Mouse (Mus musculus): ENCODE measurements around the gene Efemp2.

The Efemp2 gene

DNA sequence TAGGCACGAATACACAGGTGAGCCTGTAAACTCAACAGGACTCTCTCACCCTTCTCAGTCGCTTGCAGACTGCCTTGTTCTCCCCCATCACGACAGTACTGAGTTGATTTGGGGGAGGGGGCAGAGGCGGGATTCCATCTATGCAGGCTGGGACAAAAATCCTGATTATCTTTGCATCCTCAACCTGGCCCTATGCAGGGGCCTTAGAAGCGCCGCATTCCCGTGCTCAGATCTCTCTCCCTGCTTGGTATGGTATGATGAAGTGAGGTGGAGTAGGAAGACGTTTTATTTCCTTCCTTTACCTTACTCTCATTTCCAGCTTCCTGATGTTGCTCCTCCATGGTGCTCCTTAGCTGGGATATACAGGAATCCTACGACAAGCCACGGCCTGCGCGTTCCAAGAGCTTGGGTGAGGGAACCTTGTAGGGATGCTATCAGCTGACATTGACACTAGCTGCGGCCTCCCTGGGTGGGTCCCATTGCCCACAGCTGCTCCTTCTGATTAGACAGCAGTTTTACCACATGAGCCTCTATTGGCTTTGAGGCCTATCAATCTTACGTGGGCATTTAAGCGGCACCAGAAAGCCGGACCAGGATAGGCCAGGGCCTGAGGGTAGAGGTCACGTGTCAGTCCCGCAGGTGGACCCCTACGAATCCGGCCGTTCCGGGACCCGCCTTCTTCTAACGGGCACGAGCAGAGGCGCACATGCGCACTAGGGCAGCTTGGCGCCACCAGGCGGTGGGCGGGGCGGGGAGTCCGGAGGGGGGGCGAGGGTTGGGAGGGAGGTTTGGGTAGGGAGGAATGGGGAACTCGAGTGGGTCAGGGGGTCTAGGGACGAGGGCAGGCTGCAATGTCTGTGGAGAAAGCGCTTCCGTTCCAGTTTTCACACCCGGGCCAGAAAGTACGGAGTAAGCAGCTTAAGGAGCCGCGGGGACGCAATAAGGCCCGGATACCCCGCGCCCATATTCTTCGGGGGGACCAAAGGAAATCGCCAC lies 36.6 kb downstream of the Efemp2 start, which contains the start of gene Snx32:
Gene Snx32 (minus strand): TSS at position 508 of the 996 bp plus-strand sequence.
- DNase-seq = peak; percentile 96

DNA sequence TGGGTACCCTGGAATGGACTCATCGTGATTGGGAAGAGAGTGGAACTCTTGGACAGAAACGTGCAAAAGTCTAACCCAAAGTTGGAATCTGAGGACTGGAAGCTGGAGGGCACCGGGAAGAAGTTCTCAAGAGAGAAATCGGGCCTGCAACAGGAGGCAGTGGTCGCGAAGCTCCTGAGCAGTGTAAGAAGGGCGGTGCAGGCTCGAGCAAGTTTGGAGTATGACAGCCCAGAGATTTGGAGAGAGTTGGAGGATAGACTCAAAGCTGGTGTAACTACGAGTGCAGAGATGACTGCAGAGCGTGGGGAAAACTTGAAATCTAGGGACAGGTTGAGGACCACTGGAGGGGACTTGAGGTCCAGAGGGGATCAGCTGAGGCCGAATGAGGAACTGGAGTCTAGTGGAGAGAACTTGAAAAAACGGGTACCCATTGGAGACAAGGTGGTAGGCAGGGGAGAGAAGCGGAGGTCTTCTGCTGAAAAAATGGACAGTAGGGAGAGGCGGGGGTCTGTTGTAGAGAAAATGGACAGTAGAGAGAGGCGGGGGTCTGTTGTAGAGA lies 37.4 kb downstream of the Efemp2 start:
- no peak for DNase-seq

DNA sequence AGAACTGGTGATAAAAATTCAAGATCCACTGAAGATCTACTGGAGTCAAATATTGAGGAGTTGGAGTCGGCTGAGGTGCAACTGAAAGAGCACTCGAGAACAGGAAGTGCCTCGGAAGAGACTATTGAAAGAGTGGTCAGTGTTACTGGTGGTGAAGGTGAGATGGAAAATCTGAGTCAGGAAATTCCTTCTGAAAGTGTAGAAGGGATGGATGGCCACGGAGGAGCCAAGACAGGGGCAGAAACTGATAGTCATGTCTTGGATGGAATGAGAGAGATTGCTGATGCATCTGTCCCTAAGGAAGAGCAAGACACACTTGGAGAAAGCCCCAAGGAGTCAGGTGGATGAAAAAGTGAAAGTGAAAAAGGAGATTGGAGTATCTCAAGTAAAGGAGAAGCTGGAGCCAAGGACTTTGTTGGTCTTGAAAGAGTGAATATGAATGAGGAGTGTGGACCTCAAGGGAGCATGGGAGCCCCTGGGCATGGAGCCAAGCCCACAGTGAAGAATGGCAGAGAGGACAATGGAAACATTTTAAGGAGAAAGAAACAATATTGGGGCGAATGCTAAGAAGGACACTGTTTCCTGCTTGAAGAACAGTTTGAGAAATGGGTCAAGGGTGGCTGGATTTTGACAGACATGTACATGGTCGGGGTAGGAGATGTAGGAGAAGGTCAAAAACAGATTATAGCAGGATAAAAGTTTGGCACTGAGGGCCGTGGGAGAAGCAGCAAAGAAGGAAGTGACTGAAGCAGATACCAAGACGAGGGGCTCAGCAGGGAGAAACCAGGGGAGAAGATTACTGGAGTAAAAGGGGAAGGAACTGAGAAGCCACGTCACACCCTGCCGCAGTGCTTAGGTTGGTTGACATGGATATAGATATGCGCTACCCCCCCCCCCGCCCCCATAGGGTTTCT lies 38.6 kb downstream of the Efemp2 start:
- DNase-seq = no peak

DNA sequence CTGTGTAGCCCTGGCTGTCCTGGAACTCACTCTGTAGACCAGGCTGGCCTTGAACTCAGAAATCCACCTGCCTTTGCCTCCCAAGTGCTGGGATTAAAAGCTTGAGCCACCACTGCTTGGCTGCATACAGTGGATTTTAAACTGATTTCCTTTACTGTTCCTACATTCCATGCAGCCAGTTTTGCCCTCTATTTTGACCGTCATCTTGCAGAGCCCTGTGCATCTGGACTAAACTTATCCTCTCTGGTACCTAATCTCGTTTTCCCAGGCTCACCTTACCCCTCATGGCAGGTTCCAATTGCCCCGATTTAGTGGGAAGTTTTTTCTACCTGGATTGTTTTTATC lies 39.2 kb downstream of the Efemp2 start:
- no peak for DNase-seq

DNA sequence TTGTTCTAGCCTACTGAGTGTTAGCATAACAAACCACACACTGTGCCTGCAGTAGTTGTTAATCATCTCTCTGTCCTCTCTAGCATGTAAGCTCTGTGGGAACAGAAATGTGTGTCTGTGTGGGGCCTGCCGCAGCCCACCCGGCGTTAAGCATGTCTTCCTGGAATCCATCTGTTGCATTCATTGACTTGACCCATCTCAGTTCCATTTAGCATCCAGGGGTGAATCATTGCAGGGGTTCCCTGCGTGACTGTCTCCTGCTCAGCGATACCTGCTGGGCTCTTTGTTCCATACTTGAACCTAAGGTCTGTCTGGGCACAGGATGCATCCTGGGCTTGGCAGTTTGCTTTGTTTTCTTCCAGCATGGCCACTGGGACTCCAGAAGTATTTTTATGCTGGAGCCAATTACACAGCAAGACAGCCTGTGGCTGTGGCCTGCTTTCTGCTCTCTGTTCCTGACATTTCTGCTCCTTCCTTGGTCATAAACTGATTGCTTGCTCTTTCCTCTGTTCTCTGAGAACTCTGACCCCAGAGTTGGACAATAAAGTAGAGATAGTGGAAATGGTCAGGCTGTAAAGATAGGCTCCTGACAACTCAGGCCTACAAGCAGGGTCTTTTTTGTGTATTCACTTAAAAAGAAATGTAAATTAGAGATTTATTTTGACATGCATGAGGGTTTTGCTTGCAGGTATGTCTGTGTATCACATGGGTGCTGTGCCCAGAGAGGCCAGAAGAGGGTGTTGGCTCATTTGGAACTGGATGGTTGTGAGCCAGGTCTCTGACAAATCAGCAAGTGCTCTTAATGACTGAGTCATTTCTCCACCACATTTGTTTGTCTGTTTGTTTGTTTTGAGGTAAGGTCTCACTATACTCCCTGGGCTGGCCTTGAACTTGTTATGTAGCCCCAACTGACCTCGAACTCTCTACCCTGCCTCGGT lies 42.4 kb downstream of the Efemp2 start:
- no peak for DNase-seq

DNA sequence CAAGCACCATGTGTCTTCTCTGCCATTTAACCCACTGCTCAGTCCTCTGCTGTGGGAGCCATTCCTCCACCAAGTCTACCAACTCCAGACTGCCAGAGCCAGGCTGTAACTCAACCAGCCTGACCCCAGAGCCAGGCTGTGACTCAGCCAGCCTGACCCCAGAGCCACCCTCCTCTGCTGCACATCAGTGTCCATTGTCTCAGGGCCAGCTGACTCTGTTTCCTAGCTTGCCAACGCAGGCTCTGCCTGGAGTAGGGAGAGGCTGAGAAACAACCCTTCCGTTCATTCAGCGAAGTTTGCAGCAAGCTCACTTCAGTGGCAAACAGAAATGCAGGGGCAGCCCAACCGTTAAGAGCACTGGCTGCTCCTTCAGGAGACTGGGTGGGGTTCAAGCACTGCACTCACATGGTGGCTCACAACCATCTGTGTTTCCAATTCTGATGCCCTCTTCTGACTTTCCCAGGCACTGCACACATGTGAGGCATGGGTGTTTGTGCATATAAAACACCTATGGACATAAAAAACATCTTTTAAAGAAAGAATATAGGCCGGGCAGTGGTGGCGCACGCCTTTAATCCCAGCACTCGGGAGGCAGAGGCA lies 43.3 kb downstream of the Efemp2 start:
- no peak for DNase-seq

DNA sequence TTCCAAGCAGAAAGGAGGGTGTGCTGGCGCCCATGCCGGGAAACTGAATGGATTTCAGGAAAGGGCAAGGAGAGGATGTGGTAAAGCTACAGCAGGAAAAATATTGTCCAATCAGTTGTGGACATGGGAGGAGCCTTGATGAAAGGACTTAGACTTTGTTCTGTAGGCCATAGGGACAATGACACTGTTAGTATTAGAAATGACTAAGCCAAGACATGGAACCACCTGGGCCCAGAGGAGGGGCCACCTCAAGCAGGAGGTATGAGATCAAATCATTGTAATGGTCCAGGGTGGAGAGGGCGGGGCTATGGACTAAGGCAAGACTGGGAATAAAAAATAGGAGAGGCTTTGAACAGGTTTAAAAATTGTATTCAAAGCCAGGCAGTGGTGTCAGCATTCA lies 45.0 kb downstream of the Efemp2 start:
- no peak for DNase-seq

DNA sequence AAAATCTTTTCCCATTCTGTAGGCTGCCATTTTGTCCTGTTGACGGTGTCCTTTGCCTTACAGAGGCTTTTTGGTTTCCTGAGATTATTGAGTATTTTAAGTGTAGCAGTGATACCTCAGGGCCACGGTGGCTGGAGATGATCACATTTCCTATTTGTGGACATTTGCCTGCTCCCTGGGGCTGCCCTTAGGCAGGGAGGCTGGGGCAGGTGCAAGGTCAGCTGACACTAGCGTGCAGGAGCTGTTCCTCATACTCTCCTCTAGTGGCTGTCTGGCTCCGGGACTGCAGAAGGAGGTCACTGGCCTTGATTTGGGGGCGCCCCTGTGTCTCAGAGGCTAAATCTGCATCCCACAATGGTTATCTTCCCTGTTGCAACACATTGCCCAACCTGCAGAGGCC lies 51.5 kb downstream of the Efemp2 start:
- no peak for DNase-seq

DNA sequence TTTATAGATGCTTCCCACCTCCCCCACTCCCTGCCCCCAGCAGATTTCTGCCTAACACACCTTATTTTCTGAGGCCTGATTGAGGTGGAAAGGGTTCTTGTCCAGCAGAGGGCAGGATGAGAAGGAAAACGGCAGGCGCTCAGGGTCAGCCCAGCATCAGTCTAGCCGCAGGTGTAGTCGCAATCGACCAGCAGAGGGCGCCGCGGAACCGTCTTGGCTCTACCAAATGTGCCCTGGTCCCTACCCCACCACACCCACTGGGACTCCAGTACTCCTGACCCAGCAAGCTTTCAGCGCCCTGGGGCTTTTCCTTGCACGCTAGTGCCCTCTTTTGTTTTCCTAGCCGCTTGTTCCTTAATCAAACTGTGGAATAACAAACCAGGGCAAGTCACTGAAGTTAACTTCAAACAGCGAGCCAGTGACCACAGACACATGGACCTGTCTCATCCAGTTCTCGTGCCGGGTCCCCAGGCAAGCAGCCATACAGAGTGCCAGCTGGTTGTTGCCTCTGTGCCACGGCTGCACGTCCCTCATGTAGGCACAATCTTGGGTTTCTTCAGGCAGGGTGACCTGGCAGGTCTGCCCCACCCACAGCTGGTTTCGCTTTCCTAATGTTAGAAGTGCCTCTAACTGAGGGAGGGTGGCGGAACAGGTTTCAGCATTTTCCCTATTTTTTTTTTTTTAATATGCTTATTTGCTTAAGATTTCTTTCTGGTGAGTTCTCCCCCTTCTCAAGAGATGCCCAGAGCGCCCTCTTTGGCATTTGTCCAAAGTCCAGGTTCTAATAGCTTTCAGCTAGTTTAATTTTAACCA lies 55.8 kb downstream of the Efemp2 start:
- peak; percentile 94 for DNase-seq

DNA sequence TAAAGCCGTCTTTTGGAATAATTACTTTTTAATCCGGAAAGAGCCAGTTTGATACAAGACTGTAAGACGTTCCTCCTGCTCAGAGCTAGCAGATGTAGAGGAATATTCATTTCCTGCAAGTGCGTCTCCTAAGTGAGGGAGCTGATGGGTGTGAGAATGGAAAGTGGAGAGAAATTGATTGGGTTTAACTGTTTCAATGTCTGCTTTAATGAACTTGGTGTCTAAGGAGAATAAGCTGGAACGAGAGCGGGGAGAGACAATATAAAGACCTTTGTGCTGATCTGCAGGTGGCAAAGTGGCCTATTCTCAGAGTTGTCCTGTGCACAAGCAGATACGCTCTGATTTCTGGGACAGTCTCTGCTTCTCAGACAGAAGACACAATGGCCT lies 56.4 kb downstream of the Efemp2 start:
- no peak for DNase-seq

All from thymus, postnatal 25 days (tissue).